Mouse (Mus musculus): ENCODE measurements at regions not wholly inside any gene's neighbourhood (a gene's known extent, or its start where the extent isn't known, plus 50 kb on each side); places are given as distances from the start of the nearest gene placed in this dataset.
A peak's percentile ranks its signal among the peaks of the same experiment; 100 is the strongest.

- H3K9ac ChIP-seq = no peak overlapping the region
- H3K4me2 ChIP-seq (replicated peaks) = no peak overlapping the region
- H3K27ac ChIP-seq = 0 out of 2 replicates have a peak overlapping the region, but pooled peaks have one; percentile 2
- no peaks in the 10 kb centered on the region for H3K27me3 ChIP-seq
- no peak for ATAC-seq (ENCODE audit: low FRiP score)
- 2% methylated on average over 2 of the region's 2 CpGs for WGBS
- H3K4me1 ChIP-seq = 0 out of 2 replicates have a peak, but pooled peaks cover 5% of the 10 kb centered on the region
- no peaks in the 10 kb centered on the region for H3K36me3 ChIP-seq
- no peaks in the 10 kb centered on the region for H3K9me3 ChIP-seq (replicated peaks)
- H3K4me3 ChIP-seq = no peak overlapping the region
Observed at GRCm38 (mm10) chr6:49716520-49716919, 106.0 kb upstream of the Npy start.

GRCm38 (mm10) chr6:49716945-49717344, 105.6 kb upstream of the Npy start:
- H3K4me3 ChIP-seq = no peak overlapping the region
- H3K36me3 ChIP-seq = no peaks in the 10 kb centered on the region
- H3K9me3 ChIP-seq (replicated peaks) = no peaks in the 10 kb centered on the region
- H3K9ac ChIP-seq = no peak overlapping the region
- H3K27me3 ChIP-seq = no peaks in the 10 kb centered on the region
- H3K27ac ChIP-seq = peak overlapping the region; percentile 2; the same call in 1 of the 2 replicates
- ATAC-seq (ENCODE audit: low FRiP score) = no peak
- no peak overlapping the region for H3K4me2 ChIP-seq (replicated peaks)
- H3K4me1 ChIP-seq = 0 out of 2 replicates have a peak, but pooled peaks cover 5% of the 10 kb centered on the region
- 21% methylated on average over 1 of the region's 1 CpGs for WGBS

GRCm38 (mm10) chr6:49733191-49733590, 89.3 kb upstream of the Npy start:
- Histone ChIP-seq H3K4me2 (replicated peaks) (no peak overlapping the region), H3K9me3 (replicated peaks) (no peaks in the 10 kb centered on the region), H3K9ac (no peak overlapping the region), H3K4me3 (no peak overlapping the region), H3K27me3 (no peaks in the 10 kb centered on the region), H3K4me1 (no peaks in the 10 kb centered on the region), H3K27ac (no peak overlapping the region), H3K36me3 (no peaks in the 10 kb centered on the region)
- ATAC-seq (ENCODE audit: low FRiP score) = no peak
- 84% methylated on average over 5 of the region's 5 CpGs for WGBS

DNA sequence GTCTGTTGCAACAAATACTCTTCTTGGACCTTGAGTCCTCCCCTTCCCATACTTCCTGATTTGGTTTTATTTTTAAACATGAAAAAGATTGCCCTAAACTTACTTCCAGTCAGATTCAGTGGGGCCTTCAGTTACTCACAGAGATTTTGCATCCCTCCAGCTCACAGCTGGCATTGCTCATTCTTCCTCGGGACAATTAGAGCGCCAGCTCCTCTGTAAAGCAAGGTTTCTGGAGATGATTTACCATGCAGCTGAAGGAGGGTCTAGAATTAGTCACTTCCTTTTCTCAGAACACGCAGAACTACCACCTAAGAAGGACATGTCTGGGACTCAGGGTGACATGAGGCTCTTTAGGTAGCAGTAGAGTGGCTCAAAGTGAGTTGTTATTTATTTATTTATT, 79.4 kb upstream of the Npy start:
- H3K36me3 ChIP-seq = no peaks in the 10 kb centered on the region
- no peaks in the 10 kb centered on the region for H3K9me3 ChIP-seq (replicated peaks)
- no peak overlapping the region for H3K9ac ChIP-seq
- no peak overlapping the region for H3K4me3 ChIP-seq
- no peak for ATAC-seq (ENCODE audit: low FRiP score)
- no peak overlapping the region for H3K4me2 ChIP-seq (replicated peaks)
- 0 out of 2 replicates have a peak, but pooled peaks cover 5% of the 10 kb centered on the region for H3K4me1 ChIP-seq
- no peak overlapping the region for H3K27ac ChIP-seq
- 81% methylated on average over 3 of the region's 3 CpGs for WGBS
- no peaks in the 10 kb centered on the region for H3K27me3 ChIP-seq

- WGBS = 59% methylated on average over 4 of the region's 4 CpGs
- Histone ChIP-seq H3K27me3 (no peaks in the 10 kb centered on the region), H3K9me3 (replicated peaks) (no peaks in the 10 kb centered on the region), H3K4me1 (0 out of 2 replicates have a peak, but pooled peaks cover 5% of the 10 kb centered on the region), H3K27ac (no peak overlapping the region), H3K9ac (no peak overlapping the region), H3K4me2 (replicated peaks) (no peak overlapping the region), H3K4me3 (no peak overlapping the region), H3K36me3 (no peaks in the 10 kb centered on the region)
- no peak for ATAC-seq (ENCODE audit: low FRiP score)
Observed at GRCm38 (mm10) chr6:49745301-49745700, 77.2 kb upstream of the Npy start.

GRCm38 (mm10) chr6:49750544-49750943, 72.0 kb upstream of the Npy start:
- Histone ChIP-seq H3K27ac (no peak overlapping the region), H3K27me3 (no peaks in the 10 kb centered on the region), H3K4me3 (no peak overlapping the region), H3K4me1 (0 out of 2 replicates have a peak, but pooled peaks cover 2% of the 10 kb centered on the region), H3K9ac (no peak overlapping the region), H3K36me3 (no peaks in the 10 kb centered on the region), H3K4me2 (replicated peaks) (no peak overlapping the region), H3K9me3 (replicated peaks) (no peaks in the 10 kb centered on the region)
- ATAC-seq (ENCODE audit: low FRiP score) = no peak
- 66% methylated on average over 2 of the region's 2 CpGs for WGBS

- no peak overlapping the region for H3K4me2 ChIP-seq (replicated peaks)
- 90% methylated on average over 6 of the region's 6 CpGs for WGBS
Observed at GRCm38 (mm10) chr6:49759614-49760013, 62.9 kb upstream of the Npy start.

DNA sequence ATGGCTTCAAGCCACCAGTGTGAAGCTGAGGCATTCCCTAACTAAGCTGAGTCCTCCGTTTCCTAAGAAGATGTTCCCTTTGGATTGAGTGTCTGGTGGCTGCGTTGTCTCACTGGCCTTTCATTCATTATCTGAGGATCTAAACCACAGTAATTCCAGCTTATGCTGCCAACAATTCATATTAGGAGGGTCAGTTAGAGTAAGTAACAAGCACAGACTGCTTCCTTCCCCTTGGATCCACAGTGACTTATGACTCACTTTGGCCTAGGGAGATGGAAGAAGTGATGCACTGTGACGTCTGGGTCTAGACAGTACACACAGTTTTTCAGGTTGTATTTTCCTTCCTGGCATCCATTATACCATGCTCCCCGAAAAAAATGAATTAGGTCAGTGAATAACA, 57.8 kb upstream of the Npy start:
- whole genome bisulfite sequencing = 82% methylated on average over 4 of the region's 4 CpGs

More at GRCm38 (mm10) chr6:49759614-49760013, 62.9 kb upstream of the Npy start:
- no peak overlapping the region for H3K9ac ChIP-seq
- ATAC-seq (ENCODE audit: low FRiP score) = no peak
- no peaks in the 10 kb centered on the region for H3K27me3 ChIP-seq
- no peak overlapping the region for H3K27ac ChIP-seq
- H3K36me3 ChIP-seq = no peaks in the 10 kb centered on the region
- H3K9me3 ChIP-seq (replicated peaks) = no peaks in the 10 kb centered on the region
- H3K4me1 ChIP-seq = no peaks in the 10 kb centered on the region
- H3K4me3 ChIP-seq = no peak overlapping the region

GRCm38 (mm10) chr6:49769904-49770720, 52.4 kb upstream of the Npy start:
- no peak overlapping the region for H3K4me3 ChIP-seq
- ATAC-seq (ENCODE audit: low FRiP score) = no peak
- WGBS = 76% methylated on average over 11 of the region's 11 CpGs
- peaks cover 12% of the 10 kb centered on the region for H3K4me1 ChIP-seq
- H3K9ac ChIP-seq = no peak overlapping the region
- no peak overlapping the region for H3K4me2 ChIP-seq (replicated peaks)
- no peaks in the 10 kb centered on the region for H3K36me3 ChIP-seq
- H3K27ac ChIP-seq = 0 out of 2 replicates have a peak overlapping the region, but pooled peaks have one; percentile 23
- H3K9me3 ChIP-seq (replicated peaks) = no peaks in the 10 kb centered on the region
- no peaks in the 10 kb centered on the region for H3K27me3 ChIP-seq

More for the DNA sequence above, 57.8 kb upstream of the Npy start:
- no peak for ATAC-seq (ENCODE audit: low FRiP score)
- Histone ChIP-seq H3K36me3 (no peaks in the 10 kb centered on the region), H3K27me3 (no peaks in the 10 kb centered on the region), H3K9ac (no peak overlapping the region), H3K4me2 (replicated peaks) (no peak overlapping the region), H3K9me3 (replicated peaks) (no peaks in the 10 kb centered on the region), H3K4me1 (no peaks in the 10 kb centered on the region), H3K4me3 (no peak overlapping the region), H3K27ac (no peak overlapping the region)

All from hindbrain, embryonic 12.5 days (tissue).